8 mouse cellular contexts compared by ENCODE assay signal in the genomic region with DNA sequence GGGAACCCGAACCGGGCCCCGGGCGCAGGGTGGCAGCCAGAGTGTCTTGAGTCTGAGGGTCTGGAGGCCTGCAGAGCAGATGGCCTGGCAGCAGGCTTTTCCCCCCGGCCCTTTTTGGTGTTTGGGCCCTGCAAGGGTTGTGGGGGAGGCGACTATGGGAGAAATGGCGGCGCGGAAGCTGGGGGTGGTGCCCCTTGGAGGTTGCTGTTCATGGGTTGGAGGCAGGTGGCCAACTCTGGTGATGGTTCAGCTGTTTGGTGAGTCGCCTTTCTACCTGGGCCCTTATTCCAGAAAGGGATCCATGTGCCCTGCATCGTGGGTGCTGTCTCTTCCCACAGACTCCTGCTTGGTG. TPM values are rescaled to one million over a fixed set of nuclear protein-coding genes. Genes with fewer than 3 reads are reported as not detected.
DNase-seq lines count a peak whose midpoint lies in the region; ATAC-seq and TF ChIP-seq lines count a peak whose summit lies in the region.

No protein-coding gene starts in this region.

- TF ChIP-seq POLR2A in liver, adult 2 months (IDR thresholded peaks at IDR 0.05; ENCODE audit: extremely low read depth, insufficient read depth, low read length): no peak

- peak overlapping the region; percentile 49 for H3K4me2 ChIP-seq in forebrain, embryonic 16.5 days (ENCODE audit: low read length)
- peak overlapping the region; percentile 59 for H3K4me2 ChIP-seq in neural tube, embryonic 12.5 days (replicated peaks)

- peak overlapping the region; percentile 80 for H3K9ac ChIP-seq in forebrain, embryonic 16.5 days (replicated peaks; ENCODE audit: low read depth, low read length)
- H3K9ac ChIP-seq in liver, adult 2 months (ENCODE audit: low read depth, low read length): peak overlapping the region; percentile 76
- peak overlapping the region; percentile 74 for H3K9ac ChIP-seq in neural tube, embryonic 12.5 days

- no peaks in the 10 kb centered on the region for H3K9me3 ChIP-seq in forebrain, embryonic 16.5 days (ENCODE audit: control insufficient read depth, low read length)
- H3K9me3 ChIP-seq in neural tube, embryonic 12.5 days: no peaks in the 10 kb centered on the region

- ATAC-seq in cerebellum, adult (ENCODE audit: insufficient number of reproducible peaks, low FRiP score, low TSS enrichment): peak; percentile 42
- no peak for ATAC-seq in forebrain, embryonic 16.5 days
- peak; percentile 53 for ATAC-seq in inflammation-experienced regulatory T-cells, adult 6 months
- ATAC-seq in neural tube, embryonic 12.5 days (ENCODE audit: low FRiP score, low read depth): no peak; the same call in 1 of the 2 replicates
- no peak for ATAC-seq in monocyte, adult 5-6 weeks (replicated peaks; ENCODE audit: insufficient number of reproducible peaks, low FRiP score, low TSS enrichment, poor library complexity, severe bottlenecking)

- peak; percentile 39 for DNase-seq in thymus, postnatal 0 days (ENCODE audit: low spot score)
- DNase-seq in thymus, adult 18-20 months: no peak
- peak; percentile 0 for DNase-seq in liver, adult 2 months (ENCODE audit: extremely low read depth, low read depth, low spot score)

- H3K27ac ChIP-seq in forebrain, embryonic 16.5 days (ENCODE audit: low read length): peak overlapping the region; percentile 81
- no peak overlapping the region for H3K27ac ChIP-seq in liver, adult 2 months (replicated peaks; ENCODE audit: insufficient read depth, low read depth, low read length)
- H3K27ac ChIP-seq in neural tube, embryonic 12.5 days: peak overlapping the region; percentile 32; the same call in 1 of the 2 replicates

- peaks cover 2% of the 10 kb centered on the region; the same call in 1 of the 2 replicates for H3K36me3 ChIP-seq in forebrain, embryonic 16.5 days (ENCODE audit: control insufficient read depth, insufficient read depth)
- H3K36me3 ChIP-seq in liver, adult 2 months (ENCODE audit: control insufficient read depth, insufficient read depth, low read length): no peaks in the 10 kb centered on the region; the same call in 1 of the 2 replicates
- H3K36me3 ChIP-seq in neural tube, embryonic 12.5 days: peaks cover 11% of the 10 kb centered on the region; the same call in 1 of the 2 replicates

- TF ChIP-seq CTCF in liver, adult 2 months (IDR thresholded peaks at IDR 0.05; ENCODE audit: low read depth, low read length): no peak

- H3K27me3 ChIP-seq in forebrain, embryonic 16.5 days (replicated peaks; ENCODE audit: control insufficient read depth, insufficient read depth, low read length): no peaks in the 10 kb centered on the region
- H3K27me3 ChIP-seq in liver, adult 2 months (ENCODE audit: control insufficient read depth, insufficient read depth, low read length): no peaks in the 10 kb centered on the region
- H3K27me3 ChIP-seq in neural tube, embryonic 12.5 days (replicated peaks): no peaks in the 10 kb centered on the region

- 20% methylated on average over 11 of the region's 11 CpGs for WGBS in forebrain, embryonic 16.5 days
- WGBS in liver, adult 2 months: 4% methylated on average over 8 of the region's 11 CpGs
- 24% methylated on average over 11 of the region's 11 CpGs for WGBS in neural tube, embryonic 12.5 days

- no peaks in the 10 kb centered on the region for H3K79me2 ChIP-seq in liver, adult 2 months (ENCODE audit: control insufficient read depth, insufficient read depth, low read length)

- H3K4me1 ChIP-seq in forebrain, embryonic 16.5 days (replicated peaks; ENCODE audit: control insufficient read depth, insufficient read depth, low read length): peaks cover 4% of the 10 kb centered on the region; the same call in 1 of the 2 replicates
- no peaks in the 10 kb centered on the region for H3K4me1 ChIP-seq in liver, adult 2 months (ENCODE audit: control insufficient read depth, insufficient read depth, low read length)
- no peaks in the 10 kb centered on the region for H3K4me1 ChIP-seq in neural tube, embryonic 12.5 days

- H3K4me3 ChIP-seq in forebrain, embryonic 16.5 days (replicated peaks; ENCODE audit: low read length): peak overlapping the region; percentile 69
- peak overlapping the region; percentile 73 for H3K4me3 ChIP-seq in liver, adult 2 months (ENCODE audit: insufficient read depth, low read depth, low read length)
- peak overlapping the region; percentile 59 for H3K4me3 ChIP-seq in neural tube, embryonic 12.5 days

RNA-seq across cellular contexts. Expression of a gene that starts 47.4 kb away (rescaled TPM):
- polyA plus RNA-seq in thymus, postnatal 0 days (2015; fragmentation: Nextera tagmentation; extraction: Ambion mirVana): 6.6 and 7.0 TPM in 2 replicates
- polyA plus RNA-seq in forebrain, embryonic 16.5 days (2015; fragmentation: Nextera tagmentation; extraction: Ambion mirVana): 107 and 144 TPM in 2 replicates
- 1 to 10 TPM; 1.1 to 6.4 (median 4.7) TPM for polyA plus RNA-seq in inflammation-experienced regulatory T-cells, adult 6 months (2017; shearing (Covaris generic))
- total RNA-seq in liver, adult 2 months (2014; rRNA removed): 0.09 and 0.34 TPM in 2 replicates
- polyA plus RNA-seq in liver, adult 2 months (2012; rRNA removed): 0.16 and 0.17 TPM in 2 replicates
- 73.5 and 77.1 TPM in 2 replicates for polyA plus RNA-seq in neural tube, embryonic 12.5 days (2016; fragmentation: Nextera tagmentation; extraction: Ambion mirVana)
- 0.32 TPM in 1 of 3 replicates, not detected in the others for total RNA-seq in monocyte, adult 5-6 weeks (2017)

Comparison
In these comparisons a context has a peak if more than half of its experiments do, and no peak if none do; other contexts are left out.
1. DNase-seq: peak in thymus, postnatal 0 days (single experiment) and liver, adult 2 months (single experiment); none in thymus, adult 18-20 months (0 of 2).
2. ATAC-seq: peak in cerebellum, adult (single experiment) and inflammation-experienced regulatory T-cells, adult 6 months (single experiment); none in forebrain, embryonic 16.5 days (single experiment), neural tube, embryonic 12.5 days (single experiment) and monocyte, adult 5-6 weeks (single experiment).
3. Peak in every context shown above with its lines, with median percentiles within 50 percentile points of each other: H3K4me3 ChIP-seq and H3K9ac ChIP-seq.